Mouse (Mus musculus): ENCODE measurements around the gene Dusp22. TPM values are rescaled to one million over a fixed set of nuclear protein-coding genes. Genes with fewer than 3 reads are reported as not detected.

The Dusp22 gene
- total and polyA plus RNA-seq, 2 experiments: 11.1 to 14.5 TPM

GRCm38 (mm10) chr13:30681866-30682265 is 22.1 kb downstream of the Dusp22 start:
- WGBS: 83% methylated on average over 4 of the region's 4 CpGs
- Histone ChIP-seq H3K79me2 (ENCODE audit: control insufficient read depth, insufficient read depth, low read length) (no peaks in the 10 kb centered on the region), H3K9ac (ENCODE audit: low read depth, low read length) (no peak overlapping the region), H3K4me3 (ENCODE audit: insufficient read depth, low read depth, low read length) (no peak overlapping the region), H3K36me3 (ENCODE audit: control insufficient read depth, insufficient read depth, low read length) (peaks cover 1% of the 10 kb centered on the region; the same call in 1 of the 2 replicates), H3K4me1 (ENCODE audit: control insufficient read depth, insufficient read depth, low read length) (no peaks in the 10 kb centered on the region), H3K27me3 (ENCODE audit: control insufficient read depth, insufficient read depth, low read length) (no peaks in the 10 kb centered on the region), H3K27ac (replicated peaks; ENCODE audit: insufficient read depth, low read depth, low read length) (no peak overlapping the region)
- TF ChIP-seq POLR2A (IDR thresholded peaks at IDR 0.05; ENCODE audit: extremely low read depth, insufficient read depth, low read length): no peak
- no peak for TF ChIP-seq CTCF (IDR thresholded peaks at IDR 0.05; ENCODE audit: low read depth, low read length)
- no peak for DNase-seq (ENCODE audit: extremely low read depth, low read depth, low spot score)

DNA sequence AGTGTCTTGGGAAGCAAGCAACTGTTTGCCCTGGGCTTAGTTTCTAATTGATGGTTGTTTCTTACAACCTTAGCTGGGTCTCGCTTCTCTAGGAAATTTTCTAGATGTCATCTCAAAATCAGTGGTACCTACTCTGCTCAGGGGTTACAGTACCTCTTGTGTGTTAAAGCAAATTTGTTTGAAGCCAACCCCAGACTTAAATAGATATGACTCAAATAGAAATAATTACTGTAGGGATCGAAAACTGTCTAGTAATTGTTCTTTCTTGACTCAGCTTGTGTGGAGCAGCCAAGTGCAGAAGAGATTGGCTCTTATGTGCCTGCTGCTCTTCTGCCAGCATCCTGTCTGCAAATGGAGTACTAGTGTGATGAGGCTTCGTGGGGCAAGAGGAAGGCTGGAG is 22.5 kb downstream of the Dusp22 start:
- Histone ChIP-seq H3K9ac (ENCODE audit: low read depth, low read length) (no peak overlapping the region), H3K4me1 (ENCODE audit: control insufficient read depth, insufficient read depth, low read length) (no peaks in the 10 kb centered on the region), H3K79me2 (ENCODE audit: control insufficient read depth, insufficient read depth, low read length) (no peaks in the 10 kb centered on the region), H3K27me3 (ENCODE audit: control insufficient read depth, insufficient read depth, low read length) (no peaks in the 10 kb centered on the region), H3K27ac (replicated peaks; ENCODE audit: insufficient read depth, low read depth, low read length) (no peak overlapping the region), H3K36me3 (ENCODE audit: control insufficient read depth, insufficient read depth, low read length) (peaks cover 1% of the 10 kb centered on the region; the same call in 1 of the 2 replicates), H3K4me3 (ENCODE audit: insufficient read depth, low read depth, low read length) (no peak overlapping the region)
- WGBS: 89% methylated on average over 3 of the region's 3 CpGs
- DNase-seq (ENCODE audit: extremely low read depth, low read depth, low spot score): no peak
- TF ChIP-seq POLR2A (IDR thresholded peaks at IDR 0.05; ENCODE audit: extremely low read depth, insufficient read depth, low read length) (no peak), CTCF (IDR thresholded peaks at IDR 0.05; ENCODE audit: low read depth, low read length) (no peak)

- H3K79me2 ChIP-seq (ENCODE audit: control insufficient read depth, insufficient read depth, low read length): no peaks in the 10 kb centered on the region
- no peaks in the 10 kb centered on the region for H3K27me3 ChIP-seq (ENCODE audit: control insufficient read depth, insufficient read depth, low read length)
- no peak for DNase-seq (ENCODE audit: extremely low read depth, low read depth, low spot score)
- H3K27ac ChIP-seq (replicated peaks; ENCODE audit: insufficient read depth, low read depth, low read length): no peak overlapping the region
- H3K36me3 ChIP-seq (ENCODE audit: control insufficient read depth, insufficient read depth, low read length): peaks cover 1% of the 10 kb centered on the region; the same call in 1 of the 2 replicates
- no peaks in the 10 kb centered on the region for H3K4me1 ChIP-seq (ENCODE audit: control insufficient read depth, insufficient read depth, low read length)
- 52% methylated on average over 6 of the region's 6 CpGs for WGBS
- H3K4me3 ChIP-seq (ENCODE audit: insufficient read depth, low read depth, low read length): no peak overlapping the region
- TF ChIP-seq POLR2A (IDR thresholded peaks at IDR 0.05; ENCODE audit: extremely low read depth, insufficient read depth, low read length): no peak
- no peak overlapping the region for H3K9ac ChIP-seq (ENCODE audit: low read depth, low read length)
Observed at GRCm38 (mm10) chr13:30684614-30685122, 24.9 kb downstream of the Dusp22 start.

DNA sequence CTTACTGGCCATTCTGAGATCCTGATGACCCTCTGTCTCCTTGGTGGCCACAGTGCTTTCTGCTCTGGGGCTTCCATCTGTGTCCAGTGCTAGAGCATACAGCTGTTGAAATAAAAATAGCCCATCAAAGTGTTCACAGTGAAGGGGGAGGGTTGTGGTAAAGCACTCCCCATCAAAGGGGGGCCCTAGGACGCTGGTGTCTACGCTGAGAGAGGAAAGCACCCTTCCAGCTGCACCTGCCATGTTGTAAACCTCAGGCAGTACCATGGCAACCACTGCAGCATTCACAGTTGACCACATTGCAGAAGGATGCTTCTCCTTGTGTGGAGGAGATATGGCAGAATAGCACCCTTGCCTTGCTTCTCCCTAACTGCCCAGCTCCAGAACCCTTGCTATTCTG is 26.2 kb downstream of the Dusp22 start:
- Histone ChIP-seq H3K36me3 (ENCODE audit: control insufficient read depth, insufficient read depth, low read length) (peaks cover 1% of the 10 kb centered on the region; the same call in 1 of the 2 replicates), H3K27me3 (ENCODE audit: control insufficient read depth, insufficient read depth, low read length) (no peaks in the 10 kb centered on the region), H3K9ac (ENCODE audit: low read depth, low read length) (no peak overlapping the region), H3K27ac (replicated peaks; ENCODE audit: insufficient read depth, low read depth, low read length) (no peak overlapping the region), H3K4me3 (ENCODE audit: insufficient read depth, low read depth, low read length) (no peak overlapping the region), H3K4me1 (ENCODE audit: control insufficient read depth, insufficient read depth, low read length) (no peaks in the 10 kb centered on the region), H3K79me2 (ENCODE audit: control insufficient read depth, insufficient read depth, low read length) (no peaks in the 10 kb centered on the region)
- TF ChIP-seq POLR2A (IDR thresholded peaks at IDR 0.05; ENCODE audit: extremely low read depth, insufficient read depth, low read length) (no peak), CTCF (IDR thresholded peaks at IDR 0.05; ENCODE audit: low read depth, low read length) (no peak)
- DNase-seq (ENCODE audit: extremely low read depth, low read depth, low spot score): no peak
- 95% methylated on average over 2 of the region's 2 CpGs for WGBS

DNA sequence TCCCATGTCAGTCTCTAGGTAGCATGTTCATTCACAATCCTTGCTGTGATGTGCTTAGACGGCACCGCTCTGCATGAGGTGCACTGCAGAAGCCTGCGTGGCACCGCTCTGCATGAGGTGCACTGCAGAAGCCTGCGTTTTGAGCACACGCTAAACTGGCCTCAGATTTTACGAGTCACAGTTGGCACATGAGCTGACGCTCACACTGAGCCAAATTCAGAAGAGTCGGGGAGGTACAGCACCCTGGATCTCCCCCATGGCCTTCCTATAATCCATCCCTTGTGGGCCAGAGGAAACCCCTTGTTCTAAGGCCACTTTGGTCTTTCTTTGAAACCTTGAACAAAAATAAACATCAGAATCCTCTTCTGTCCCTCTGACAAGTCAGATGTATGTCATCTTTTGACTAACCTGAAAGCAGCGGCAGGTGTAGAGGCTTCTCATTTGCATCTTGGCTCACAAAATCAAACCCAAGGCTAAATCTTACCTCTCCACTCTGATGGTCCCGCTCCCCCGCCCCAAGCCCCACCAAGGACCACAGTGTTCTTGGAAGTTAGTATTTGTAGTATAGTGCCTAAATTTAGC is 28.3 kb downstream of the Dusp22 start:
- Histone ChIP-seq H3K27ac (replicated peaks; ENCODE audit: insufficient read depth, low read depth, low read length) (no peak overlapping the region), H3K4me1 (ENCODE audit: control insufficient read depth, insufficient read depth, low read length) (no peaks in the 10 kb centered on the region; the same call in 1 of the 2 replicates), H3K36me3 (ENCODE audit: control insufficient read depth, insufficient read depth, low read length) (peaks cover 3% of the 10 kb centered on the region; the same call in 1 of the 2 replicates), H3K27me3 (ENCODE audit: control insufficient read depth, insufficient read depth, low read length) (no peaks in the 10 kb centered on the region), H3K9ac (ENCODE audit: low read depth, low read length) (no peak overlapping the region), H3K4me3 (ENCODE audit: insufficient read depth, low read depth, low read length) (no peak overlapping the region), H3K79me2 (ENCODE audit: control insufficient read depth, insufficient read depth, low read length) (no peaks in the 10 kb centered on the region)
- no peak for TF ChIP-seq CTCF (IDR thresholded peaks at IDR 0.05; ENCODE audit: low read depth, low read length)
- no peak for TF ChIP-seq POLR2A (IDR thresholded peaks at IDR 0.05; ENCODE audit: extremely low read depth, insufficient read depth, low read length)
- DNase-seq (ENCODE audit: extremely low read depth, low read depth, low spot score): no peak
- 97% methylated on average over 12 of the region's 12 CpGs for WGBS

GRCm38 (mm10) chr13:30689475-30689874 is 29.7 kb downstream of the Dusp22 start:
- H3K27ac ChIP-seq (replicated peaks; ENCODE audit: insufficient read depth, low read depth, low read length): no peak overlapping the region
- no peaks in the 10 kb centered on the region; the same call in none of the 2 replicates for H3K4me1 ChIP-seq (ENCODE audit: control insufficient read depth, insufficient read depth, low read length)
- 91% methylated on average over 5 of the region's 5 CpGs for WGBS
- no peaks in the 10 kb centered on the region for H3K79me2 ChIP-seq (ENCODE audit: control insufficient read depth, insufficient read depth, low read length)
- H3K4me3 ChIP-seq (ENCODE audit: insufficient read depth, low read depth, low read length): no peak overlapping the region
- H3K27me3 ChIP-seq (ENCODE audit: control insufficient read depth, insufficient read depth, low read length): no peaks in the 10 kb centered on the region
- no peak for TF ChIP-seq POLR2A (IDR thresholded peaks at IDR 0.05; ENCODE audit: extremely low read depth, insufficient read depth, low read length)
- no peak for TF ChIP-seq CTCF (IDR thresholded peaks at IDR 0.05; ENCODE audit: low read depth, low read length)
- H3K9ac ChIP-seq (ENCODE audit: low read depth, low read length): no peak overlapping the region
- DNase-seq (ENCODE audit: extremely low read depth, low read depth, low spot score): no peak
- H3K36me3 ChIP-seq (ENCODE audit: control insufficient read depth, insufficient read depth, low read length): peaks cover 3% of the 10 kb centered on the region; the same call in 1 of the 2 replicates
